Mouse (Mus musculus) cortical plate, adult 2 months (tissue): ENCODE measurements around the gene Elof1.

Experiments used
- CTCF ChIP-seq: fragments of 200-500 bp; IDR thresholded peaks from 2 replicates; pipeline ENCODE4 v1.5.1; 2011; ENCODE audit warnings: mild to moderate bottlenecking, control low read depth, low read length; ENCODE audit not compliant: insufficient read depth; ENCODE audit errors: extremely low read depth
- POLR2A ChIP-seq: fragments of 200-500 bp; IDR thresholded peaks from 2 replicates; pipeline ENCODE4 v1.6.1; 2011; ENCODE audit warnings: mild to moderate bottlenecking, low read length, control low read depth; ENCODE audit not compliant: insufficient read depth; ENCODE audit errors: extremely low read depth

- no peak for TF ChIP-seq CTCF
- TF ChIP-seq POLR2A: no peak
These were observed 27.7 kb downstream of the Elof1 start for GRCm38 (mm10) chr9:22089281-22089680.
